Mouse (Mus musculus) brain, embryonic 14.5 days (tissue): ENCODE measurements around the gene Ahctf1.

ENCODE experiments used
- CTCF ChIP-seq: fragments of 200-500 bp; IDR thresholded peaks from 2 replicates; pipeline ENCODE4 v1.5.1; 2012; ENCODE audit warnings: inconsistent platforms, mild to moderate bottlenecking, moderate library complexity, borderline replicate concordance; ENCODE audit not compliant: insufficient read depth, insufficient read length; ENCODE audit errors: extremely low read depth
- POLR2A ChIP-seq: fragments of 200-500 bp; IDR thresholded peaks from 2 replicates; pipeline ENCODE4 v1.6.1; 2012; ENCODE audit warnings: mild to moderate bottlenecking, inconsistent platforms, borderline replicate concordance; ENCODE audit not compliant: poor library complexity, insufficient read depth, insufficient read length, severe bottlenecking; ENCODE audit errors: extremely low read depth

DNA sequence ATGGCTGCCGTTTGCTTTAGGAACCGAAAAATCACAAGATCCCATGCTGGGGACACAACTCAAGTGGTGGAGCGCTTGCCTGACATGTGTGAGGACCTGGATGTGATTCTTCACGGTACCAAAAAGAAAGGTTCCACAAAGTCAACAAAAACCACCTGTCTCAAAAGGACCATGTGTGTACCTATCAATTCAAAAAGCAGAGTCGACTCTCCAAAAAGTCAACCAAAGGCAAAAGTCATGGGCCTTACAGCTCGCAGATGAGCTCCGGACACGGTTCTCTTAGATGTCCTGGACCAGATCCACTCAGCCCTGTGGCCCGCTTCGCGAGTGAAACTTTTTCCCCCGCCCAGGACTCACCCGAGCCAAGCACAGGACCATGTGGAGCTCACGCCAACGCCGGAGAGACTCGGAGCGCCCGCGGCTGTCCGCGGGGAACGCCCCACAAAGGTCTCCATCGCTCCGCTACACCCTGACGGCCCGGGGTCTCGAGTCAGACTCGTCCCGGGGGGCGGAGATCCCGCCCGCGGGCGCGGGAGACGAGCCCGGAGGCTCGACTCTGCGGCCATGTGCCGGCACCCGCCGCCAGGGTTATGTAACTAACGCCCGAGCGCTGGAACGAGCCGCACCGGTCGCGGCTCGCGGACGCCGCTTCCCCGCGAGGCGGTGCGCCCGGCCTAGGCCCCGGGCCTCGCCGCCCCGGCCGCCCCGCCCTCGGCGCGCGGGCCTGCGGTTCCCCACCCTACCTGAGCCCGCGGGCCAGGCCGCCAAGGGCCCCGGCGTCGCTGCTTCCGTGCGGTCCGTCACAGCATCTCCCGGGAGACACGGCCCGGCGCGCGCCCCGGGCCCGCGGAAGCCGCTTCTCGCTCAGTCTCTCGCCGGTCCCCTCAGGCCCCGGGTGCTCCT, 619 bp downstream of the Ahctf1 start, which contains the start of gene Gm10518:
- TF ChIP-seq POLR2A (no peak), CTCF (no peak)
